Mouse (Mus musculus) CH12.LX (cell line): ENCODE measurements around the gene Wdr63.

Source experiments
- CHD1 ChIP-seq: IDR thresholded peaks from 2 replicates; pipeline ENCODE4 v1.6.1; 2012; ENCODE audit warnings: low read depth, low read length, improper control_type of control experiment, inconsistent platforms
- CHD2 ChIP-seq: IDR thresholded peaks from 2 replicates; pipeline ENCODE4 v1.6.1; 2011; ENCODE audit warnings: low read length, improper control_type of control experiment
- CTCF ChIP-seq, 2 experiments: IDR thresholded peaks in 1 of 2; conservative IDR thresholded peaks in 1 of 2; 2 replicates each; pipeline ENCODE4 v1.5.1; 2011 to 2012; ENCODE audit warnings: low read depth in 2 of 2, low read length in 2 of 2, improper control_type of control experiment in 1 of 2, inconsistent platforms in 1 of 2, mild to moderate bottlenecking in 1 of 2, moderate library complexity in 1 of 2
- E2F4 ChIP-seq: IDR thresholded peaks from 2 replicates; pipeline ENCODE4 v1.6.1; 2011; ENCODE audit warnings: low read depth, low read length, improper control_type of control experiment; ENCODE audit not compliant: insufficient replicate concordance
- ELF1 ChIP-seq: IDR thresholded peaks from 2 replicates; pipeline ENCODE4 v1.6.1; 2014; ENCODE audit warnings: low read depth, mild to moderate bottlenecking, inconsistent platforms, low read length, improper control_type of control experiment
- EP300 ChIP-seq: IDR thresholded peaks from 2 replicates; pipeline ENCODE4 v1.6.1; 2011; ENCODE audit warnings: low read length, improper control_type of control experiment
- POLR2A ChIP-seq: IDR thresholded peaks from 2 replicates; pipeline ENCODE4 v1.6.1; 2011; ENCODE audit warnings: low read depth, mild to moderate bottlenecking, improper control_type of control experiment, low read length
- TCF12 ChIP-seq: IDR thresholded peaks from 2 replicates; pipeline ENCODE4 v1.6.1; 2014; ENCODE audit warnings: low read depth, mild to moderate bottlenecking, inconsistent platforms, low read length, improper control_type of control experiment
- ZKSCAN1 ChIP-seq: IDR thresholded peaks from 2 replicates; pipeline ENCODE4 v1.6.1; 2012; ENCODE audit warnings: low read depth, inconsistent platforms, low read length, improper control_type of control experiment, borderline replicate concordance

GRCm38 (mm10) chr3:145995489-145995888, 112.4 kb downstream of the Wdr63 start:
- no peak for TF ChIP-seq POLR2A
- TF ChIP-seq ZKSCAN1, result no peak
- TF ChIP-seq EP300, result no peak
- TF ChIP-seq E2F4, result no peak
- no peak for TF ChIP-seq TCF12
- no peak for TF ChIP-seq CTCF (conservative IDR thresholded peaks at IDR 0.05 in 1 of 2, IDR thresholded peaks at IDR 0.05 in 1 of 2; ENCODE audit: low read depth in 2 of 2, low read length in 2 of 2)
- no peak for TF ChIP-seq CHD1
- TF ChIP-seq CHD2, result no peak
- TF ChIP-seq ELF1, result no peak
